Mouse (Mus musculus): ENCODE results near the gene Tpo. TPM values are rescaled to one million over a fixed set of nuclear protein-coding genes. Genes with fewer than 3 reads are reported as not detected.

Tpo gene
- polyA plus RNA-seq, 1 experiment from 2014 or later = 0.24 TPM

GRCm38 (mm10) chr12:30035841-30036568 is 96.4 kb downstream of the Tpo start:
- Histone ChIP-seq H3K9me3 (replicated peaks; ENCODE audit: control insufficient read depth, low read length, poor library complexity, severe bottlenecking) (no peaks in the 10 kb centered on the region), H3K4me3 (ENCODE audit: low read depth, low read length) (no peak overlapping the region), H3K36me3 (ENCODE audit: control insufficient read depth, insufficient read depth, low read length) (no peaks in the 10 kb centered on the region), H3K27me3 (ENCODE audit: control insufficient read depth, insufficient read depth, low read depth, low read length) (no peaks in the 10 kb centered on the region), H3K27ac (ENCODE audit: low read length) (peak overlapping the region; percentile 54), H3K4me1 (ENCODE audit: control insufficient read depth, insufficient read depth, low read length) (peaks cover 7% of the 10 kb centered on the region; the same call in 1 of the 2 replicates), H3K9ac (ENCODE audit: low read depth, low read length) (no peak overlapping the region), H3K4me2 (ENCODE audit: low read length) (no peak overlapping the region)
- ATAC-seq = no peak

DNA sequence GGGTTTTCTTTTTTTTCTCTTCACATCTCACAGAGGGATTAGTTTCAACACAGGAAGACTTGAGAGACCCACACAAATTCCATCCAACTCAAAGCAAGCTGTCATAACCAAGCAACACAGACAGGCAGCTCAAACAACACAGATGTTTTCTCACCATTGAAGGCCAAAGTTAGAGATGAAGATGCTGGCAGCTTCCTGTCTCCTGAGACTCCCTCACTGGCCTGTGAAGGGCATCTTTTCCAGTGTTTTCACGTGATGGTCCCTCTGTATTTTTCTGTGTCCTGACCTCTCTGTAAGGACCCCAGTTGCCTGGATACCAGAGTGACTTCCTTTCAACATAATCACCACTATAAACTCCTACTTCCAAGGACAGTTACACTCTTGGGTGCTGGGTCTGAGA is 97.0 kb downstream of the Tpo start:
- Histone ChIP-seq H3K9me3 (replicated peaks; ENCODE audit: control insufficient read depth, low read length, poor library complexity, severe bottlenecking) (no peaks in the 10 kb centered on the region), H3K4me3 (ENCODE audit: low read depth, low read length) (no peak overlapping the region), H3K27me3 (ENCODE audit: control insufficient read depth, insufficient read depth, low read depth, low read length) (no peaks in the 10 kb centered on the region), H3K27ac (ENCODE audit: low read length) (no peak overlapping the region), H3K36me3 (ENCODE audit: control insufficient read depth, insufficient read depth, low read length) (no peaks in the 10 kb centered on the region), H3K4me2 (ENCODE audit: low read length) (no peak overlapping the region), H3K9ac (ENCODE audit: low read depth, low read length) (no peak overlapping the region), H3K4me1 (ENCODE audit: control insufficient read depth, insufficient read depth, low read length) (peaks cover 7% of the 10 kb centered on the region; the same call in 1 of the 2 replicates)
- no peak for ATAC-seq
- WGBS = 19% methylated on average over 1 of the region's 1 CpGs

DNA sequence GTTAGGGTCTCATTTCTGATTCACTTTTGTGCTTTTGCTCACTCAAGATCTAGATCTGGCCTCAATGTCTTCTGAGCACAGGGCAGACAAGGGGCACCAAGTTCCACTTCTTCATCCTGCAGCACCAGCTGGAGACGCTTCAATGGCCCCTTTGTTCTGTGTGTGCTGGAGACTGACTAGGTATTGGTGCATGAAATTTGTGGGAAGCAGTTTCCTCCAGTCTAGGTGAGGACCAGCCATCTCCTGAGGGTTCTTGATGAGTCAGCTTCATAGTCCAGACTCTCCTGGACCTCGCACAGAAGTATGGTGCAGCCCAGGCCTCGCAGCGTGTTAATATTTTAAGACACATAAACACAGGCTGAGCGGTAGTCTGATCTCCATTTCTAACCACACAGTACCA is 97.7 kb downstream of the Tpo start:
- Histone ChIP-seq H3K4me2 (ENCODE audit: low read length) (no peak overlapping the region), H3K4me1 (ENCODE audit: control insufficient read depth, insufficient read depth, low read length) (peaks cover 7% of the 10 kb centered on the region; the same call in 1 of the 2 replicates), H3K36me3 (ENCODE audit: control insufficient read depth, insufficient read depth, low read length) (no peaks in the 10 kb centered on the region), H3K4me3 (ENCODE audit: low read depth, low read length) (no peak overlapping the region), H3K27me3 (ENCODE audit: control insufficient read depth, insufficient read depth, low read depth, low read length) (no peaks in the 10 kb centered on the region), H3K9me3 (replicated peaks; ENCODE audit: control insufficient read depth, low read length, poor library complexity, severe bottlenecking) (no peaks in the 10 kb centered on the region), H3K9ac (ENCODE audit: low read depth, low read length) (no peak overlapping the region), H3K27ac (ENCODE audit: low read length) (no peak overlapping the region)
- 91% methylated on average over 5 of the region's 5 CpGs for WGBS
- ATAC-seq = no peak

GRCm38 (mm10) chr12:30030571-30030970 is 101.9 kb downstream of the Tpo start:
- no peak overlapping the region for H3K4me3 ChIP-seq (ENCODE audit: low read depth, low read length)
- no peak for ATAC-seq
- no peak overlapping the region for H3K4me2 ChIP-seq (ENCODE audit: low read length)
- no peaks in the 10 kb centered on the region for H3K9me3 ChIP-seq (replicated peaks; ENCODE audit: control insufficient read depth, low read length, poor library complexity, severe bottlenecking)
- WGBS = 85% methylated on average over 5 of the region's 5 CpGs
- no peak overlapping the region for H3K27ac ChIP-seq (ENCODE audit: low read length)
- peaks cover 3% of the 10 kb centered on the region; the same call in 1 of the 2 replicates for H3K4me1 ChIP-seq (ENCODE audit: control insufficient read depth, insufficient read depth, low read length)
- H3K27me3 ChIP-seq (ENCODE audit: control insufficient read depth, insufficient read depth, low read depth, low read length) = no peaks in the 10 kb centered on the region
- H3K9ac ChIP-seq (ENCODE audit: low read depth, low read length) = no peak overlapping the region
- no peaks in the 10 kb centered on the region for H3K36me3 ChIP-seq (ENCODE audit: control insufficient read depth, insufficient read depth, low read length)

DNA sequence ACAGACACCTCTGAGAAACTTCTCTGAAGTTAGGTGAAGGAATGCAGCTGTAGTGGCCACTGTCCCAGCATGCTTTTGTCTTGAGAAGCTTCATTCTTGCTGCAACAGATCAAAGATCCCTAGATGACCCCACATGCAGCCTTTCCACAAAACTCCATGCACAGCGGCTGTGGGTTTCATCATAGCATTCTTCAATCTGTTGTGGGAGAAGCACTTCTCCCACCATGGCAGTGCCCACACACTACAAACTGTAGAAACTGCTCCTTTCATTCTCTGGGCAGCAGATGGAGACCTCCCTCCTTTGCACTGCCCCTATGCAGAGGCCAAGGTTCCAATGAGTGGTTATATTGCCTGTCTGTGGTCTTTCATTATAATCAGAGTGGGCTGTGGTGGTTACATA is 103.3 kb downstream of the Tpo start:
- 95% methylated on average over 1 of the region's 1 CpGs for WGBS
- no peaks in the 10 kb centered on the region for H3K36me3 ChIP-seq (ENCODE audit: control insufficient read depth, insufficient read depth, low read length)

GRCm38 (mm10) chr12:30027721-30028340 is 104.6 kb downstream of the Tpo start:
- H3K27ac ChIP-seq (ENCODE audit: low read length) = no peak overlapping the region
- H3K9ac ChIP-seq (ENCODE audit: low read depth, low read length) = no peak overlapping the region
- WGBS = 88% methylated on average over 3 of the region's 3 CpGs
- no peak overlapping the region for H3K4me2 ChIP-seq (ENCODE audit: low read length)
- H3K36me3 ChIP-seq (ENCODE audit: control insufficient read depth, insufficient read depth, low read length) = no peaks in the 10 kb centered on the region; the same call in 1 of the 2 replicates
- ATAC-seq = no peak
- H3K9me3 ChIP-seq (replicated peaks; ENCODE audit: control insufficient read depth, low read length, poor library complexity, severe bottlenecking) = no peaks in the 10 kb centered on the region
- H3K27me3 ChIP-seq (ENCODE audit: control insufficient read depth, insufficient read depth, low read depth, low read length) = no peaks in the 10 kb centered on the region
- H3K4me3 ChIP-seq (ENCODE audit: low read depth, low read length) = no peak overlapping the region
- no peaks in the 10 kb centered on the region for H3K4me1 ChIP-seq (ENCODE audit: control insufficient read depth, insufficient read depth, low read length)

More for the DNA sequence above, 103.3 kb downstream of the Tpo start:
- H3K27me3 ChIP-seq (ENCODE audit: control insufficient read depth, insufficient read depth, low read depth, low read length) = no peaks in the 10 kb centered on the region
- ATAC-seq = no peak
- H3K27ac ChIP-seq (ENCODE audit: low read length) = no peak overlapping the region
- H3K9me3 ChIP-seq (replicated peaks; ENCODE audit: control insufficient read depth, low read length, poor library complexity, severe bottlenecking) = no peaks in the 10 kb centered on the region
- H3K9ac ChIP-seq (ENCODE audit: low read depth, low read length) = no peak overlapping the region
- H3K4me1 ChIP-seq (ENCODE audit: control insufficient read depth, insufficient read depth, low read length) = no peaks in the 10 kb centered on the region
- H3K4me2 ChIP-seq (ENCODE audit: low read length) = no peak overlapping the region
- no peak overlapping the region for H3K4me3 ChIP-seq (ENCODE audit: low read depth, low read length)

- ATAC-seq = no peak
- no peaks in the 10 kb centered on the region for H3K27me3 ChIP-seq (ENCODE audit: control insufficient read depth, insufficient read depth, low read depth, low read length)
- WGBS = 37% methylated on average over 2 of the region's 2 CpGs
- H3K4me1 ChIP-seq (ENCODE audit: control insufficient read depth, insufficient read depth, low read length) = no peaks in the 10 kb centered on the region
- H3K9ac ChIP-seq (ENCODE audit: low read depth, low read length) = no peak overlapping the region
- H3K9me3 ChIP-seq (replicated peaks; ENCODE audit: control insufficient read depth, low read length, poor library complexity, severe bottlenecking) = no peaks in the 10 kb centered on the region
- no peak overlapping the region for H3K4me2 ChIP-seq (ENCODE audit: low read length)
- H3K36me3 ChIP-seq (ENCODE audit: control insufficient read depth, insufficient read depth, low read length) = peaks cover 5% of the 10 kb centered on the region; the same call in 1 of the 2 replicates
- no peak overlapping the region for H3K4me3 ChIP-seq (ENCODE audit: low read depth, low read length)
- no peak overlapping the region for H3K27ac ChIP-seq (ENCODE audit: low read length)
Observed at GRCm38 (mm10) chr12:30024264-30024825, 108.1 kb downstream of the Tpo start.

DNA sequence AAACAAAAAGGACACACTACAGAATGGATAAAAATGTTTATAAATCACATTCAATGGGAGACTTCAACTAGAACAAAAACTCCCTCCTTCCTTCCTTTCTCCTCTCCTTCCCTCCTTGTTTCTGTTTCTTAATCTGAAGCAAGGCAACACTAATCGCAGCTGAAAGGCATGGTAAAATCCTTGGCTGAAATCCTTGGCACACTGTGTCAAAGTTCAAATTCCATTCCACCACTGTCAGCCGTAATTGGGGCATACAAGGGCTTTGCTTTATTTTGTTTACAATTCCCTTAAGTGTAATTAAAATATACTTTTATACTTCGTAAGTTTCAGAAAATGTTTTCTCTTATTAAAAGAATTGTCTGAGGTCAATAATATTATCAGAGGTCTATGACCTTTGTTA is 108.9 kb downstream of the Tpo start:
- Histone ChIP-seq H3K4me1 (ENCODE audit: control insufficient read depth, insufficient read depth, low read length) (no peaks in the 10 kb centered on the region), H3K4me3 (ENCODE audit: low read depth, low read length) (no peak overlapping the region), H3K9ac (ENCODE audit: low read depth, low read length) (no peak overlapping the region), H3K9me3 (replicated peaks; ENCODE audit: control insufficient read depth, low read length, poor library complexity, severe bottlenecking) (no peaks in the 10 kb centered on the region), H3K27ac (ENCODE audit: low read length) (no peak overlapping the region), H3K36me3 (ENCODE audit: control insufficient read depth, insufficient read depth, low read length) (peaks cover 5% of the 10 kb centered on the region; the same call in 1 of the 2 replicates), H3K27me3 (ENCODE audit: control insufficient read depth, insufficient read depth, low read depth, low read length) (no peaks in the 10 kb centered on the region), H3K4me2 (ENCODE audit: low read length) (no peak overlapping the region)
- ATAC-seq = no peak
- WGBS = 23% methylated on average over 3 of the region's 3 CpGs

GRCm38 (mm10) chr12:30020447-30020846 is 112.0 kb downstream of the Tpo start:
- Histone ChIP-seq H3K4me1 (ENCODE audit: control insufficient read depth, insufficient read depth, low read length) (no peaks in the 10 kb centered on the region), H3K27me3 (ENCODE audit: control insufficient read depth, insufficient read depth, low read depth, low read length) (no peaks in the 10 kb centered on the region), H3K9ac (ENCODE audit: low read depth, low read length) (no peak overlapping the region), H3K4me2 (ENCODE audit: low read length) (no peak overlapping the region), H3K9me3 (replicated peaks; ENCODE audit: control insufficient read depth, low read length, poor library complexity, severe bottlenecking) (no peaks in the 10 kb centered on the region), H3K27ac (ENCODE audit: low read length) (no peak overlapping the region), H3K36me3 (ENCODE audit: control insufficient read depth, insufficient read depth, low read length) (peaks cover 9% of the 10 kb centered on the region; the same call in 1 of the 2 replicates), H3K4me3 (ENCODE audit: low read depth, low read length) (no peak overlapping the region)
- ATAC-seq = no peak
